Mouse (Mus musculus) limb, embryonic 12.5 days (tissue): ENCODE data around the gene Cped1. TPM values are rescaled to one million over a fixed set of nuclear protein-coding genes. Genes with fewer than 3 reads are reported as not detected.
"Not testable (repeated sequence)": the region's sequence is repeated elsewhere in the genome, so short reads cannot be mapped to it uniquely, and the experiment has no call there.

Source experiments
- ATAC-seq: fragments of 200-750 bp; cut with Nextera tagmentation; 2 replicates; pipeline ENCODE4 v1.8.0; 2017; ENCODE audit warnings: low read depth, moderate TSS enrichment; ENCODE audit not compliant: insufficient number of reproducible peaks, insufficient read depth, low FRiP score, low TSS enrichment
- H3K27ac ChIP-seq: fragments of 300-500 bp; sonication (generic); 2 replicates; pipeline ENCODE4 v1.5.1; 2016; ENCODE audit warnings: mild to moderate bottlenecking, moderate library complexity
- H3K27me3 ChIP-seq: fragments of 300-500 bp; sonication (generic); 2 replicates; pipeline ENCODE4 v1.6.1; 2016; ENCODE audit warnings: mild to moderate bottlenecking, moderate library complexity
- H3K36me3 ChIP-seq: fragments of 300-500 bp; sonication (generic); 2 replicates; pipeline ENCODE4 v1.6.1; 2016; ENCODE audit warnings: mild to moderate bottlenecking, moderate library complexity
- H3K4me1 ChIP-seq: fragments of 300-500 bp; sonication (generic); replicated peaks from 2 replicates; pipeline ENCODE4 v1.6.1; 2016
- H3K4me2 ChIP-seq: fragments of 300-500 bp; sonication (generic); 2 replicates; pipeline ENCODE4 v1.6.1; 2016; ENCODE audit warnings: mild to moderate bottlenecking, moderate library complexity
- H3K4me3 ChIP-seq: fragments of 300-500 bp; sonication (generic); replicated peaks from 2 replicates; pipeline ENCODE4 v1.5.1; 2016; ENCODE audit warnings: mild to moderate bottlenecking
- H3K9ac ChIP-seq: fragments of 300-500 bp; sonication (generic); replicated peaks from 2 replicates; pipeline ENCODE4 v1.6.1; 2016; ENCODE audit warnings: mild to moderate bottlenecking, moderate library complexity
- H3K9me3 ChIP-seq: fragments of 300-500 bp; sonication (generic); 2 replicates; pipeline ENCODE4 v1.6.1; 2016; ENCODE audit warnings: mild to moderate bottlenecking, moderate library complexity
- WGBS: fragments of 180-500 bp; shearing (Covaris S2); methylation state at CpG from one replicate; pipeline ENCODE4 v1.1.7; 2016; 5-methylcytosine and 5-hydroxymethylcytosine counted together
- polyA plus RNA-seq: library from polyadenylated mRNA; unstranded; fragments of >200 nt; fragmentation: Nextera tagmentation; extraction: Ambion mirVana; gene quantifications from 2 replicates; pipeline ENCODE4 v1.2.1, GENCODE M21; 2016

The Cped1 gene
- polyA plus RNA-seq, 1 experiment from 2014 or later = 62.3 TPM

DNA sequence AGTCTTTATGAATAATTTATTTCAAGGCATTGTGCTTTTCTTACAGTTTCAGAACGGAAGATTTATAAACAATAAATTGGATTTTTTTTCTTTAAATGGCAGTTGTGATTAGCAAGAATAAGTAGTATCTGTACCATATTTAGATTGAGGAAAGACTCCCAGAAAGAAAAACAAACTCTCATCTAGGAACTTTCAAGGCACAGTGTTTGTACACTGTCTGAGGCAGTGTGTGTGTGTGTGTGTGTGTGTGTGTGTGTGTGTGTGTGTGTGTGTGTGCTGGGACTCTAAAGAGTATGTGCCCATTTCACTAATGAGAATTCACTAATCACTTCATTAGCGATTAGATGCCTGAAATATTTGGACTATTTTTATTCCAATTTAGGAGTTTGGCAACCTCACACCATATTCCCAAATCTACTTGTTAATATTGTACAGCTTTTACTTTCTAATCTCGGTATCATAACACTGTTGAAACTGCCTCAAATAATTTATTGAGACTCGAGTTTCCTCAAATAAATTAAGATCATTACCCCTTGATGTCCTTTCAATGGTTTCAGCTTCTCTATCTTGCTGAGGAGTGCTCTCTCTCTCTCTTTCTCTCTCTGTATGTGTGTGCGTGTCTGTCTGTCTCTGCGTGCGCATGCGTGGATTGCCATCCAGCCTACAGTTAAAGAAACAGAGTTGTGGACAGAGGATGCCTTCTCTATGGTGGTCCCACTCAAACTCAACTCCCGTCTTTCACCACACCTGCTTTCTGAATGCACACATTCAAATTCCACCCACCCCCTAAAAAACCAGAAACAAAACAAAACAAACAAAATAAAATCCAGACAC, 41.3 kb downstream of the Cped1 start:
- Histone ChIP-seq H3K27ac (peak overlapping the region; percentile 80), H3K4me1 (peaks cover 29% of the 10 kb centered on the region), H3K4me2 (peak overlapping the region; percentile 23; the same call in 1 of the 2 replicates), H3K27me3 (no peaks in the 10 kb centered on the region), H3K9ac (no peak overlapping the region), H3K9me3 (no peaks in the 10 kb centered on the region), H3K36me3 (no peaks in the 10 kb centered on the region), H3K4me3 (no peak overlapping the region)
- 34% methylated on average over 9 of the region's 9 CpGs for WGBS
- no peak; the same call in 1 of the 2 replicates for ATAC-seq

DNA sequence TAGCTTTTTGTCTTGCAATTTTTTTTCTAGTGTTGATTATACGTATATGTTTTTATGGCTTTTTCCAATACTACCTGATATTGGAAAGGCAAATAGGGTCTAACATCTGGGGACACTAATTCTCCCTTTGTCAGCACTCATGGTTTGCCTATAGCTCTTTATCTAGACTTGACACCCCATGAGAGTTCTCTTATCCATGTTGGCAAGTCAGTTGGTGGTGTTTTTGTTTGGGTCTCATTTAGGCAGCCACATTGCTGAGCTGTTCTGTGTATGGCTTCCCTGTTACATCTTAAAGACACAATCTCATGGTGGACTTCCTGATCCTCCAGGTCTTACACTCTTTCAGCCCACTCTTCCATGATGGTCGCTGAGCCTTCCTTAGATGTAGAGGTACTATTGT, 42.1 kb downstream of the Cped1 start:
- Histone ChIP-seq H3K4me2 (no peak overlapping the region), H3K9me3 (no peaks in the 10 kb centered on the region), H3K36me3 (no peaks in the 10 kb centered on the region), H3K27me3 (no peaks in the 10 kb centered on the region), H3K9ac (no peak overlapping the region), H3K4me1 (peaks cover 27% of the 10 kb centered on the region), H3K4me3 (no peak overlapping the region), H3K27ac (peak overlapping the region; percentile 51; the same call in 1 of the 2 replicates)
- WGBS = 80% methylated on average over 2 of the region's 2 CpGs
- no peak for ATAC-seq

DNA sequence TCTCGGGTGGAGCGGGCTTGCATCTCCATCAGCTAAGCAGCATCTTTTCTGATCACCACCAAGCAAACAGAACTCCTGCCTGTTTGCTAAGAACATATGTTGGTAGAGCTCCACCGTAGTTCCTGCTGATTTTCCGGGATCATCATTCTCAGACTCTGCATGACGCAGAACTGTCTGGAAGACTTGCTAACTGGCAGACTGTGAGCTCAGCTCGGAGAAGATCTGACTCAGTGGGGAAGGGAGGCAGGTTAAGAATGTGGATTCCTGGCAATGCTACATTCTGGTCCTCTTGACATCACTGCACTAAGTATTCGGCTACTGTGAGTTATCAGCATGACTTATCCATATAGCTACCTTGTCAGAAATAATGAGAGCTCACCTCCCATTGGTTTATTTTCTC, 44.7 kb downstream of the Cped1 start:
- H3K27me3 ChIP-seq = no peaks in the 10 kb centered on the region
- H3K9me3 ChIP-seq = no peaks in the 10 kb centered on the region
- peaks cover 26% of the 10 kb centered on the region for H3K4me1 ChIP-seq
- H3K36me3 ChIP-seq = 0 out of 2 replicates have a peak, but pooled peaks cover 2% of the 10 kb centered on the region
- H3K4me2 ChIP-seq = no peak overlapping the region
- 78% methylated on average over 7 of the region's 7 CpGs for WGBS
- ATAC-seq = no peak
- H3K9ac ChIP-seq = no peak overlapping the region
- H3K4me3 ChIP-seq = no peak overlapping the region
- H3K27ac ChIP-seq = no peak overlapping the region

DNA sequence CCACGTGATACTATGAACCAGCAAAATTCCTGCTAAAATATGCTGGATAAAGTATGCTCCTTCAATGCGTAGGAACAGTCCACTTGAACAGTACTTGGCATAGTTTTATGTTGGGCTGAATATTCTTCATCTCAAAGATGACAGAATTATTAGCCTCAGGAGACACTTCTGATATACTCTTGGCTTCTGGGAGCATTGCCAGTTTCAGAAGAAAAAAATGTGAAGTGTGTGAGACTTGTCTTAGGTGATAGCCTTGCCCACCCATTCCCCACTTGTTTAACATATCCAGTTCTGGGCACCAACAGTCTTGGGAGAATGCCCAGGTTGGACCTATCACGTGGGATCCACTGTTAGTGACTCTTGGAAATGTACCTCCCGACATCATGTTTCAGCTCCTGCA, 47.5 kb downstream of the Cped1 start:
- no peak overlapping the region for H3K9ac ChIP-seq
- H3K9me3 ChIP-seq = no peaks in the 10 kb centered on the region
- no peak overlapping the region for H3K4me2 ChIP-seq
- no peak overlapping the region for H3K4me3 ChIP-seq
- H3K36me3 ChIP-seq = 0 out of 2 replicates have a peak, but pooled peaks cover 4% of the 10 kb centered on the region
- ATAC-seq = no peak
- H3K27me3 ChIP-seq = no peaks in the 10 kb centered on the region
- no peak overlapping the region for H3K27ac ChIP-seq
- peaks cover 17% of the 10 kb centered on the region for H3K4me1 ChIP-seq
- WGBS = 78% methylated on average over 4 of the region's 4 CpGs

DNA sequence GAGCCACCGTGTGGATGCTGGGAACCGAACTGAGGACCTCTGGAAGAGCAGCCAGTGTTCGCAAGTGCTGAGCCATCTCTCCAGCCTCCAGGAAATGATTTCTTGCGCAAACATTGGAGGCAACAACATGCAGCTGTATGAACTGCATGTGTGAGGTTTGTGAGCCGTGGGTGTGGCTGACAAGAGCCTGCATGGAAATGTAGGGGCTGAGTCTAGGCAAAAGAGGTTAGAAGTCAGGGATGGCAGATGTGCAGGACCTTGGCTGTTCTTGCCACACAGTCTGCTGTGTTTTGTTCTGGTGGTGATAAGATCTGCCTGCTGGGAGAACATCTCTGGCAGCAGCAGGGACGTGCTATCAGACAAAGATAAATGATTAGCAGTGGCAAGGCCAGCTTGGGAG, 49.7 kb downstream of the Cped1 start:
- H3K4me2 ChIP-seq = no peak overlapping the region
- no peak overlapping the region for H3K4me3 ChIP-seq
- no peak overlapping the region for H3K27ac ChIP-seq
- no peak overlapping the region for H3K9ac ChIP-seq
- H3K36me3 ChIP-seq = 0 out of 2 replicates have a peak, but pooled peaks cover 12% of the 10 kb centered on the region
- 72% methylated on average over 6 of the region's 6 CpGs for WGBS
- H3K27me3 ChIP-seq = no peaks in the 10 kb centered on the region
- no peak for ATAC-seq
- no peaks in the 10 kb centered on the region for H3K9me3 ChIP-seq
- H3K4me1 ChIP-seq = peaks cover 12% of the 10 kb centered on the region

DNA sequence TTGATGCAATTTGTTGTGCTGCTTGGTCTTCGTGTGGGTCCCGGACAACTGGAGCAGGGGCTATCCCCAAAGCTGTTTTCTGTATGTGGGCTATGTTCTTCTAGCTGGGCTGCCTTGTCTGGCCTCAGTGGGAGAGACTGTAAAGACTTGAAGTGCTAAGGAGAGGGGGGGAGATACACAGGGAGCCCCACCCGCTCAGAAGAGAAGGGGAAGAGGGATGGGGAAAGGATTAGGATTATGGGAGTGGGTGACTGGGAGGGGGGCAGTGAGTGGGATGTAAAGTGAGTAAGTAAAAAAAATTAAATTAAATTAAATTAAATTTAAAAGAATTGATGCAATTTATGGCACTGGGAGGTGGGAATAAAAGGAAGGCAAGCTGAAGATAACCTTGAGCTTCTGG, 50.2 kb downstream of the Cped1 start:
- H3K36me3 ChIP-seq = 0 out of 2 replicates have a peak, but pooled peaks cover 13% of the 10 kb centered on the region
- H3K27me3 ChIP-seq = no peaks in the 10 kb centered on the region
- H3K9me3 ChIP-seq = no peaks in the 10 kb centered on the region
- no peak overlapping the region for H3K4me3 ChIP-seq
- no peak overlapping the region for H3K27ac ChIP-seq
- ATAC-seq = no peak
- H3K4me1 ChIP-seq = peaks cover 12% of the 10 kb centered on the region
- H3K4me2 ChIP-seq = no peak overlapping the region
- 90% methylated on average over 3 of the region's 3 CpGs for WGBS
- no peak overlapping the region for H3K9ac ChIP-seq

DNA sequence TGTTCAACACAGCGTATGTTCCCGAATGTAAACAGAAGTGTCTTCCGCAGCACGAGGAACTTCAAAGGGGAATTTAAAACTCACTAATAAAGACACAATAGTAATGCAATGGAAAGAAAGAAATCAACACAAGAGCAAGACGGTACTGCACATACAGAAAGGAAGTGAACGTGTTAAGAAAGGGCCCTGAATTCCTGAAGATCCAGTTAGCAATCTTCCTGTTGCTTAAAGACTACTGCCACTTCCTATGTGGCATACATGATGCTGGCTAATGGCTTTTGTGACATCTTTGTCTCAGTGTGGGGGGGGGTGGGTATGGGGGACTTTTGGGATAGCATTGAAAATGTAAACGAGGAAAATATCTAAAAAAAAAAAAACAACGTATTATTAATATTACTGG, 50.7 kb downstream of the Cped1 start:
- 78% methylated on average over 8 of the region's 8 CpGs for WGBS
- Histone ChIP-seq H3K27me3 (no peaks in the 10 kb centered on the region), H3K9ac (no peak overlapping the region), H3K36me3 (0 out of 2 replicates have a peak, but pooled peaks cover 13% of the 10 kb centered on the region), H3K9me3 (no peaks in the 10 kb centered on the region), H3K4me1 (peaks cover 12% of the 10 kb centered on the region), H3K27ac (no peak overlapping the region), H3K4me2 (no peak overlapping the region), H3K4me3 (no peak overlapping the region)
- ATAC-seq = no peak

DNA sequence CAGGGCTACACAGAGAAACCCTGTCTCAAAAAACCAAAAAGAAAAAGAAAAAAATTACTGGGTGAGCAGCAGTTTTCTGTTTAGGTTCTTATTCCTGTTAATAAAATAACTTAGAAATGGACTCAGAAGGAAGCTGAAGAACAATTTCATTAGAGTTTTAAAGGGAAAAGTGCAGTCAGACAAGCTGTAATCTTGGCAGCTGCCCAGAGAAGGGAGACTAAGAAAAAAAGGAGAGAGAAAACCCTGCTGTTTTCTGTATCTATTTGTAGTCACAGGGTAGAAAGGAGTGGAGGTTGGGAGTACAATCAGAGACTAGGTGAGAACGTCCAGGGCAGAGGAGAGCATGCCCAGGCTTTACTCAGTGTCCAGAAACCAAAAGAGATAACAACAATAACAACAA, 51.2 kb downstream of the Cped1 start:
- H3K4me1 ChIP-seq = peaks cover 12% of the 10 kb centered on the region
- H3K4me3 ChIP-seq = no peak overlapping the region
- H3K9me3 ChIP-seq = no peaks in the 10 kb centered on the region
- H3K27me3 ChIP-seq = no peaks in the 10 kb centered on the region
- no peak overlapping the region for H3K4me2 ChIP-seq
- no peak overlapping the region for H3K27ac ChIP-seq
- 0 out of 2 replicates have a peak, but pooled peaks cover 13% of the 10 kb centered on the region for H3K36me3 ChIP-seq
- no peak for ATAC-seq
- H3K9ac ChIP-seq = no peak overlapping the region
- 74% methylated on average over 1 of the region's 1 CpGs for WGBS

DNA sequence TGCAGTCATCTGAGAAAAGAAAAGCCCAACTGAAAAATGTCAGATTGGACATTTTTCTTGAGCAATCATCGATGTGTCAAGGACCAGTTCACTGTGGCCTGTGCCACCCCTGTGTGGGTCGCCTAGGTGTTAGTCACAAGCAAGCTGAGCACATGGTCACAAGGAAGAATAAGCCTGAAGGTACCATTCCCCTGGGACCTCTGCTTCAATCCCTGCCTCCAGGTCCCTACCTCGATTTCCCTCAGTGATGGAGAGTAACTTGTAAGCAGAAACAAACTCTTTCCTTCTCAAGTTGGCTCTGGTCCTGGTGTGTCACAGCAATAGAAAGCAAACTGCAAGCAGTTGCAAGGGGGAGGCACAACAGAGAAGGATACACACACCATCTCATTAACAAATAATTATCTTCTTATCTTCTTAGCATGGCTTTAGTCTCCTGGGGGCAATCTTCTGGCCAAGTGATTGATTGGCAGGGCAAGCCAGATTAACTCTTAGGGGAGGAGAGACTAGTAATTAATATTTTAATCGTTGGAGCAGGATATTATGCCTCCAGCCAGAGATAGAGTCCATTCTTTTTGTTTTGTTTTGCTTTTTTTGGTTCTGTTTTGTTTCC, 51.8 kb downstream of the Cped1 start:
- no peak for ATAC-seq
- peaks cover 12% of the 10 kb centered on the region for H3K4me1 ChIP-seq
- H3K27ac ChIP-seq = no peak overlapping the region
- H3K9me3 ChIP-seq = no peaks in the 10 kb centered on the region
- H3K4me3 ChIP-seq = no peak overlapping the region
- H3K36me3 ChIP-seq = 0 out of 2 replicates have a peak, but pooled peaks cover 13% of the 10 kb centered on the region
- no peaks in the 10 kb centered on the region for H3K27me3 ChIP-seq
- H3K9ac ChIP-seq = no peak overlapping the region
- 74% methylated on average over 4 of the region's 4 CpGs for WGBS
- H3K4me2 ChIP-seq = no peak overlapping the region

DNA sequence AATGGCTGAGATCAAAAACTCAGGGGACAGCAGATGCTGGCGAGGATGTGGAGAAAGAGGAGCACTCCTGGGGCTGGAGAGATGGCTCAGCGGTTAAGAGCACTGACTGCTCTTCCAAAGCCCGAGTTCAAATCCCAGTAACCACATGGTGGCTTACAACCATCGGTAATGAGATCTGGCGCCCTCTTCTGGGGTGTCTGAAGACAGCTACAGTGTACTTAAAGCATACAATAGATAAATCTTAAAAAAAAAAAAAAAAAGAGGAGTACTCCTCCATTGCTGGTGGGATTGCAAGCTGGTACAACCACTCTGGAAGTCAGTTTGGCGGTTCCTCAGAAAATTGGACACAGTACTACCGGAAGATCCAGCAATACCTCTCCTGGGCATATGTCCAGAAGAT, 54.0 kb downstream of the Cped1 start:
- 72% methylated on average over 7 of the region's 7 CpGs for WGBS
- not testable (repeated sequence) for H3K27ac ChIP-seq, H3K9ac ChIP-seq, H3K9me3 ChIP-seq, H3K4me3 ChIP-seq, ATAC-seq, H3K4me2 ChIP-seq, H3K27me3 ChIP-seq, H3K4me1 ChIP-seq
- 0 out of 2 replicates have a peak, but pooled peaks cover 13% of the 10 kb centered on the region for H3K36me3 ChIP-seq

DNA sequence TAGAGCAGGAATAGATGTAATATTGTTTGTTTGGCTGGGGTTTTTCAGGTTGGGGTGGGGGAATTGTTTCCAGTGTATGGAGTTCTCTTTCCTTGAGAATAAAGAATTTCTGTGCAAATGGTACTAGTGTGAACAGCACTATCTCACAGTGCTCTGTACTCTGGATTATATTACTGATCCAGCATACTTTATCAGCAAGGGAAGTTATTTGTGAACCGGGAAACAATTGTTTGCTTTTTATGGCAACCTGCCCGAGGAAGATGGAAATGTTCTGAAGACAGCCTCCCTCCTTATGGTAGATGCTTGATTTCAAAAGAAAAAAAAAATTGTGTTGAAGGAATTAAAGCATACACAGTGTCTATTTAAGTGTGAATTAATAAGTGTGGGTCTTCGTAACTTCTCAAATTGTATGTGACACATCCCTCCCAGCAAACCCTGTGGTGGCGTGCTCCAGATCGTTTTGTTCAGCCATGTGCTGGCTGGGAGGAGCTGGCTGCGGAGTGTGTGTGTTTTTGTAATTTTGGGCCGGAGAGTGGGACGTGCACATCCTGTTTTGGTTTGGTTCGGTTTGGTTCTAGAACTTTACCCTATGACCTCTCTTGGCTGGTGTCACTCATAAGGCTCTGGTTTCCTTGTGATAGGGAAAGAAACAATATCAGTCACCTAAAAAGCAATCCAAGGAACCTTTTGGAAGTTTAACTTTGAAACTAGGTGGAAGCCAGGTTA, 59.3 kb downstream of the Cped1 start:
- Histone ChIP-seq H3K27ac (no peak overlapping the region), H3K4me2 (no peak overlapping the region), H3K9me3 (no peaks in the 10 kb centered on the region), H3K27me3 (no peaks in the 10 kb centered on the region), H3K4me1 (no peaks in the 10 kb centered on the region), H3K9ac (no peak overlapping the region), H3K36me3 (0 out of 2 replicates have a peak, but pooled peaks cover 3% of the 10 kb centered on the region), H3K4me3 (no peak overlapping the region)
- 73% methylated on average over 9 of the region's 9 CpGs for WGBS
- ATAC-seq = no peak
